Mouse (Mus musculus): ENCODE measurements around the gene B4galnt3. TPM values are rescaled to one million over a fixed set of nuclear protein-coding genes. Genes with fewer than 3 reads are reported as not detected.

Gene B4galnt3
- polyA plus RNA-seq, 2 experiments: 0.13 to 0.18 TPM

GRCm38 (mm10) chr6:120222669-120223068 is 71.7 kb downstream of the B4galnt3 start:
- no peak overlapping the region for H3K9ac ChIP-seq (replicated peaks)
- peak; percentile 87 for TF ChIP-seq CTCF (IDR thresholded peaks at IDR 0.05; ENCODE audit: low read depth)
- no peak for TF ChIP-seq EP300 (IDR thresholded peaks at IDR 0.05; ENCODE audit: low read depth)
- H3K27ac ChIP-seq: no peak overlapping the region
- no peak overlapping the region for H3K4me2 ChIP-seq (ENCODE audit: low read depth)
- DNase-seq (ENCODE audit: low read depth in 3 of 3, low spot score in 3 of 3) (peak; percentile 27 to 28 (median 27)), ATAC-seq (ENCODE audit: insufficient read depth) (no peak)
- no peak overlapping the region for H3K4me3 ChIP-seq (ENCODE audit: insufficient read depth in 1 of 2, low read depth in 2 of 2, low read length in 2 of 2)
- 15% methylated on average over 6 of the region's 6 CpGs for WGBS (ENCODE audit: insufficient replicate concordance)
- H3K9me3 ChIP-seq (ENCODE audit: control insufficient read depth, low read length): no peaks in the 10 kb centered on the region
- peaks cover 5 to 7% of the 10 kb centered on the region in 2 experiments for H3K4me1 ChIP-seq (replicated peaks; ENCODE audit: control insufficient read depth in 2 of 2, insufficient read depth in 2 of 2, low read length in 1 of 2)
- no peaks in the 10 kb centered on the region for H3K36me3 ChIP-seq (replicated peaks; ENCODE audit: control insufficient read depth, insufficient read depth, low read depth)
- no peaks in the 10 kb centered on the region; the same call in 1 of the 2 replicates for H3K27me3 ChIP-seq (ENCODE audit: control insufficient read depth, insufficient read depth, low read length)

DNA sequence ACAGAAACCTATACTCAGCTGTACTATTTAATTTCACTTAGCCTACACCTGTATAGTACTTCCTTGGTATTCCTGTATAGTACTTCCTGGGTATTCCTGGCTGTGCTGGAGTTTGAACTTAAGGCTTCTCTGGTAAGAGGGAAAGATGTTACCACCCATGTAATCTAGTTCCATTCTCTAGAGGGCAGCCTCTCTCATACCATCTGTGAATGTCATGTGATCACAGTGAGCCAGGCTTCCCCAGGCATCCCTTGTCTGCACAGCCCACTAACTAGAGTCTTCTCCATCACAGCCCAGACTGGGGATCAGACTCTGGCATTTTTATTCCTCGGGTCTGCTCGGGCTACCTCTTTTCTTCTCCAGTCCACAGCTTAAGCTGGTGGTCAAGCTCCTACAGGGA is 75.1 kb downstream of the B4galnt3 start:
- TF ChIP-seq CTCF (IDR thresholded peaks at IDR 0.05; ENCODE audit: low read depth) (peak; percentile 41), EP300 (IDR thresholded peaks at IDR 0.05; ENCODE audit: low read depth) (no peak)
- 71% methylated on average over 2 of the region's 2 CpGs for WGBS (ENCODE audit: insufficient replicate concordance)
- Histone ChIP-seq H3K4me3 (ENCODE audit: insufficient read depth in 1 of 2, low read depth in 2 of 2, low read length in 2 of 2) (no peak overlapping the region), H3K36me3 (replicated peaks; ENCODE audit: control insufficient read depth, insufficient read depth, low read depth) (no peaks in the 10 kb centered on the region), H3K9me3 (ENCODE audit: control insufficient read depth, low read length) (no peaks in the 10 kb centered on the region), H3K4me1 (replicated peaks; ENCODE audit: control insufficient read depth in 2 of 2, insufficient read depth in 2 of 2, low read length in 1 of 2) (peaks cover 26 to 41% of the 10 kb centered on the region in 2 experiments), H3K27ac (no peak overlapping the region), H3K4me2 (ENCODE audit: low read depth) (no peak overlapping the region), H3K9ac (replicated peaks) (no peak overlapping the region), H3K27me3 (ENCODE audit: control insufficient read depth, insufficient read depth, low read length) (no peaks in the 10 kb centered on the region)
- ATAC-seq (ENCODE audit: insufficient read depth): no peak
- no peak for DNase-seq (ENCODE audit: low read depth in 3 of 3, low spot score in 3 of 3)

- DNase-seq (ENCODE audit: low read depth in 3 of 3, low spot score in 3 of 3) (peak; percentile 77 to 81 (median 79)), ATAC-seq (ENCODE audit: insufficient read depth) (peak; percentile 99)
- Histone ChIP-seq H3K27ac (peak overlapping the region; percentile 97), H3K4me3 (ENCODE audit: insufficient read depth in 1 of 2, low read depth in 2 of 2, low read length in 2 of 2) (peak overlapping the region in 1 of 2 experiments; percentile 27; a peak in 2 of 4 replicates), H3K27me3 (ENCODE audit: control insufficient read depth, insufficient read depth, low read length) (no peaks in the 10 kb centered on the region), H3K4me1 (replicated peaks; ENCODE audit: control insufficient read depth in 2 of 2, insufficient read depth in 2 of 2, low read length in 1 of 2) (peaks cover 27 to 43% of the 10 kb centered on the region in 2 experiments), H3K4me2 (ENCODE audit: low read depth) (peak overlapping the region; percentile 74), H3K9ac (replicated peaks) (peak overlapping the region; percentile 74), H3K36me3 (replicated peaks; ENCODE audit: control insufficient read depth, insufficient read depth, low read depth) (no peaks in the 10 kb centered on the region), H3K9me3 (ENCODE audit: control insufficient read depth, low read length) (no peaks in the 10 kb centered on the region)
- WGBS (ENCODE audit: insufficient replicate concordance): 6% methylated on average over 1 of the region's 1 CpGs
- peak; percentile 90 for TF ChIP-seq EP300 (IDR thresholded peaks at IDR 0.05; ENCODE audit: low read depth)
- no peak for TF ChIP-seq CTCF (IDR thresholded peaks at IDR 0.05; ENCODE audit: low read depth)
Measured at GRCm38 (mm10) chr6:120216702-120217101, 77.7 kb downstream of the B4galnt3 start.

DNA sequence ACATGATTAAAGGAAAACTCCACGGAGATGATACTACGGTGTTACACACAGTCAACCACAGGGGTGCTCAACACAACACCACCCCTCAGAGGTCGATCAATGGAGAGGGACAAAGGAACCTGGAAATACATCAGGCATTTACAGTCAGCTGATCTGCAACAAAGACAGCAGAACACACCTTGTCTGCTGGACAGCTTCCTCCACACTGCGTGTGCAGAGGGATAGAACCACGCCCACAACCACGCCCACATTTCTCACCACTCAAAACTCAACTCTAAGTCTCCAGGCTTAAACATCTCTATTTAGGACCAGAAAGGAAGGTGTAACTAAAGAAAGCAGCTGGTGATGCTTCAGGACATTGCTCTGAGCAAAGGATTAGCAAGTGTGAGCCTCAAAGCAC is 82.8 kb downstream of the B4galnt3 start:
- Histone ChIP-seq H3K4me2 (ENCODE audit: low read depth) (no peak overlapping the region), H3K9ac (replicated peaks) (no peak overlapping the region), H3K27ac (no peak overlapping the region), H3K4me3 (ENCODE audit: insufficient read depth in 1 of 2, low read depth in 2 of 2, low read length in 2 of 2) (no peak overlapping the region), H3K4me1 (replicated peaks; ENCODE audit: control insufficient read depth in 2 of 2, insufficient read depth in 2 of 2, low read length in 1 of 2) (peaks cover 18 to 30% of the 10 kb centered on the region in 2 experiments), H3K36me3 (replicated peaks; ENCODE audit: control insufficient read depth, insufficient read depth, low read depth) (no peaks in the 10 kb centered on the region), H3K27me3 (ENCODE audit: control insufficient read depth, insufficient read depth, low read length) (no peaks in the 10 kb centered on the region), H3K9me3 (ENCODE audit: control insufficient read depth, low read length) (no peaks in the 10 kb centered on the region)
- TF ChIP-seq CTCF (IDR thresholded peaks at IDR 0.05; ENCODE audit: low read depth) (no peak), EP300 (IDR thresholded peaks at IDR 0.05; ENCODE audit: low read depth) (no peak)
- DNase-seq (ENCODE audit: low read depth in 3 of 3, low spot score in 3 of 3): peak in 1 of 3 experiments; percentile 30
- WGBS (ENCODE audit: insufficient replicate concordance): 44% methylated on average over 6 of the region's 6 CpGs
- ATAC-seq (ENCODE audit: insufficient read depth): 0 out of 2 replicates have a peak, but pooled peaks have one; percentile 27

- WGBS (ENCODE audit: insufficient replicate concordance): 66% methylated on average over 5 of the region's 5 CpGs
- ATAC-seq (ENCODE audit: insufficient read depth): no peak
- H3K9ac ChIP-seq (replicated peaks): no peak overlapping the region
Measured at GRCm38 (mm10) chr6:120206586-120206985, 87.8 kb downstream of the B4galnt3 start.

More at GRCm38 (mm10) chr6:120206586-120206985, 87.8 kb downstream of the B4galnt3 start:
- Histone ChIP-seq H3K27ac (no peak overlapping the region), H3K9me3 (ENCODE audit: control insufficient read depth, low read length) (no peaks in the 10 kb centered on the region), H3K4me1 (replicated peaks; ENCODE audit: control insufficient read depth in 2 of 2, insufficient read depth in 2 of 2, low read length in 1 of 2) (peaks cover 4 to 5% of the 10 kb centered on the region in 2 experiments), H3K4me2 (ENCODE audit: low read depth) (no peak overlapping the region), H3K36me3 (replicated peaks; ENCODE audit: control insufficient read depth, insufficient read depth, low read depth) (no peaks in the 10 kb centered on the region), H3K4me3 (ENCODE audit: insufficient read depth in 1 of 2, low read depth in 2 of 2, low read length in 2 of 2) (no peak overlapping the region), H3K27me3 (ENCODE audit: control insufficient read depth, insufficient read depth, low read length) (no peaks in the 10 kb centered on the region; the same call in 1 of the 2 replicates)
- no peak for TF ChIP-seq EP300 (IDR thresholded peaks at IDR 0.05; ENCODE audit: low read depth)
- no peak for TF ChIP-seq CTCF (IDR thresholded peaks at IDR 0.05; ENCODE audit: low read depth)
- DNase-seq (ENCODE audit: low read depth in 3 of 3, low spot score in 3 of 3): no peak
